Mouse (Mus musculus): ENCODE measurements around the gene Dbndd2.

Dbndd2 gene

GRCm38 (mm10) chr2:164542598-164542997 is 56.7 kb downstream of the Dbndd2 start:
- DNase-seq = no peak
